Mouse (Mus musculus) small intestine, adult 2 months (tissue): Measurements from ENCODE around the gene Gm5148. TPM values are rescaled to one million over a fixed set of nuclear protein-coding genes. Genes with fewer than 3 reads are reported as not detected.
A peak's percentile ranks its signal among the peaks of the same experiment; 100 is the strongest.

Experiments
- H3K27ac ChIP-seq: fragments of 200-500 bp; 2 replicates; pipeline ENCODE4 v1.5.1; 2012; ENCODE audit warnings: low read depth, low read length, control low read depth, inconsistent platforms; ENCODE audit not compliant: insufficient read depth
- H3K27me3 ChIP-seq: fragments of 200-500 bp; 2 replicates; pipeline ENCODE4 v1.6.1; 2012; ENCODE audit warnings: mild to moderate bottlenecking, moderate library complexity, low read length, inconsistent platforms; ENCODE audit not compliant: control insufficient read depth, insufficient read depth
- H3K36me3 ChIP-seq: fragments of 200-500 bp; 2 replicates; pipeline ENCODE4 v1.6.1; 2012; ENCODE audit warnings: mild to moderate bottlenecking, low read length, control low read depth, inconsistent platforms; ENCODE audit not compliant: control insufficient read depth, insufficient read depth
- H3K4me1 ChIP-seq: fragments of 200-500 bp; 2 replicates; pipeline ENCODE4 v1.6.1; 2012; ENCODE audit warnings: low read length, inconsistent platforms, mixed read lengths; ENCODE audit not compliant: control insufficient read depth, insufficient read depth, insufficient read length
- H3K4me3 ChIP-seq: fragments of 200-500 bp; 2 replicates; pipeline ENCODE4 v1.5.1; 2012; ENCODE audit warnings: low read depth, mild to moderate bottlenecking, control low read depth, inconsistent platforms, low read length, moderate library complexity
- CTCF ChIP-seq: fragments of 200-500 bp; IDR thresholded peaks from 2 replicates; pipeline ENCODE4 v1.5.1; 2012; ENCODE audit warnings: low read depth, mild to moderate bottlenecking, control low read depth, inconsistent platforms, low read length, moderate library complexity, mixed read lengths; ENCODE audit not compliant: insufficient replicate concordance, insufficient read length; ENCODE audit errors: extremely low read depth
- POLR2A ChIP-seq: fragments of 200-500 bp; IDR thresholded peaks from 2 replicates; pipeline ENCODE4 v1.6.1; 2012; ENCODE audit warnings: low read depth, mild to moderate bottlenecking, control low read depth, inconsistent platforms, low read length, moderate library complexity
- WGBS: fragments of 180-500 bp; shearing (Covaris S2); methylation state at CpG from one replicate; pipeline ENCODE4 v1.1.7; 2018; 5-methylcytosine and 5-hydroxymethylcytosine counted together
- polyA plus RNA-seq: library from polyadenylated mRNA; depleted of rRNA; stranded (reverse); fragments of >200 nt; gene quantifications from 2 replicates; pipeline ENCODE4 v1.2.3, GENCODE M21; 2012

Gene Gm5148
- polyA plus RNA-seq, 1 experiment = 1.7 TPM

DNA sequence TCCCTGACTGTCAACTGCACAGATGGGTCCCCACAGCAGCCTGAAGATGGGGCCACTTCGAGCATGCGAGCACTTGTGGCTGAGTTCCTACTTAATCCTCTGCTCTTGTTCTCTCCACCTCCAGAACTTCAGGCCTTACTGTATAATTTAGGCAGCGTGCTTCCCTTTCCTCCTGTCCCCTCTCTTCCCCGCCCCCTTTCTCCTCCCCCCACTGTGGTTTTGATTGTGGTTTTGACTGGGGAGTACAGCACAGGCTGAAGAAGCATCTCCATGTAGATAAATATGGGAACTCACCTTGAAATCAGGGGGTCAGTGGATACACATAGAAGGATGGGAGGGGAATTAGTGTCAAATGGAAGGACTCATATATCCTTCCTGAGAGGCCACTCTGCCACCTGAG is 31.3 kb downstream of the Gm5148 start:
- Histone ChIP-seq H3K4me3 (no peak overlapping the region), H3K27me3 (no peaks in the 10 kb centered on the region), H3K27ac (no peak overlapping the region), H3K36me3 (no peaks in the 10 kb centered on the region), H3K4me1 (no peaks in the 10 kb centered on the region)
- WGBS = 76% methylated on average over 4 of the region's 4 CpGs
- TF ChIP-seq CTCF = no peak
- TF ChIP-seq POLR2A = no peak

DNA sequence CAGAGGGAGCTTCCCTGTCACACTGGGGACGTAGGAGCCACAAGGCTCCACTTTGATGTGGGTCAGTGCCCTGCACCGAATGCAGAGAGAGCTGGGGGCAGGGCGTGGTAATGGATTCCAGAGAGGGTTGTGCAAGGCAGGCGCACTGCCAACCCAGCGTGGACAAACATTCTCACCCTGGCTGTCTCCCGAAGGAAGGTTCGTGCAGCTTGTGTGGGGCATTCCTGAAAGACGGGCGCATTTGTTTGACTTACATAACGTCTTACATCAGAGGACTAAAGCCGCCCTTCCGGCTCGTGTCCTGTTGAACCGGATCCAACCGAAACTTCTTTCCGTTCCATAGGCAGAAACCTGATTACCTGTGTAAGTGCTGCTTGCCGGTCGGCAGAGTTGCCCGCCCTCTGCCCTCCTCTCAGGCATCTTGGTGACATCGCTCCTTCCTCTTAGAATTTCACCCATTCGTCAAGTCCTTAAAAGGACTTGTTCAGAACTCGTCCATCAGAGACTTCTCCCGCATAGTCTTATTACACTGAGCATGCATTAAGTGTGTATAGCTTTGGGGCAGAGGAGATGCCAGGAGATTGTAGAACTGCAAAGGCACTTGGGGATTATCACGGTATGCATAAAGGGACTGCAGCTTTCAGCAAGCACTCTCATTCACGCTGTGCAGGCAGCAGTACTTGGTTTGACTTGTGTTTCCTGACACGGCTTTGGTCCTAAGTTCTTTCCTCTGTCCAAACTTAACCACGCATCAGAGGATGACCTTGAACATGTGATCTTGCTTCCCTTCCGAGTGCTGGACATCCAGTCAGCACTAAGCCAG is 36.9 kb downstream of the Gm5148 start:
- WGBS = 13% methylated on average over 28 of the region's 28 CpGs
- Histone ChIP-seq H3K27ac (peak overlapping the region; percentile 18; the same call in 1 of the 2 replicates), H3K36me3 (no peaks in the 10 kb centered on the region), H3K4me1 (peaks cover 16% of the 10 kb centered on the region), H3K4me3 (peak overlapping the region; percentile 59), H3K27me3 (no peaks in the 10 kb centered on the region)
- TF ChIP-seq CTCF (no peak), POLR2A (no peak; the same call in 1 of the 2 replicates)

DNA sequence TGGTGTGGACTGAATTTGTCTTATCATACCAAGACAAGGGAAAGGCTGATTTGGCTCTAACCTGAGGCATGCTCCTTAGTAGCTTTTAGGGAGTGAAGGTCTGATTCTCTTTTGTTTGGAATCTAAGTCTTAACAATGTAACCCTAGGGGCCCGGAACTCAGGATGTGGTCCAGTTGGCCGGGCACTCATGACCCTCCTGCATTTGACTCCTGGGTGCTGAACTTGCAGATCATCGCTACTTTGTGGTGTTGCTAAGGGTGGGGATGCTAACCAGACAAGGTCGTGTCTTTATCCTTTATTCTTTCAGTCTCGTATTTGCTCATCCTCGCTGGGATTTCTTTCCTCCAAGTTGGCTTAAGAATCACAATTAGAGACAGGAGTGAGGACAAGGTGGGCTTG is 37.5 kb downstream of the Gm5148 start:
- TF ChIP-seq CTCF = no peak
- no peak for TF ChIP-seq POLR2A
- 13% methylated on average over 6 of the region's 6 CpGs for WGBS
- no peak overlapping the region for H3K27ac ChIP-seq
- H3K4me3 ChIP-seq = peak overlapping the region; percentile 59
- H3K4me1 ChIP-seq = peaks cover 16% of the 10 kb centered on the region
- H3K36me3 ChIP-seq = no peaks in the 10 kb centered on the region
- no peaks in the 10 kb centered on the region for H3K27me3 ChIP-seq

DNA sequence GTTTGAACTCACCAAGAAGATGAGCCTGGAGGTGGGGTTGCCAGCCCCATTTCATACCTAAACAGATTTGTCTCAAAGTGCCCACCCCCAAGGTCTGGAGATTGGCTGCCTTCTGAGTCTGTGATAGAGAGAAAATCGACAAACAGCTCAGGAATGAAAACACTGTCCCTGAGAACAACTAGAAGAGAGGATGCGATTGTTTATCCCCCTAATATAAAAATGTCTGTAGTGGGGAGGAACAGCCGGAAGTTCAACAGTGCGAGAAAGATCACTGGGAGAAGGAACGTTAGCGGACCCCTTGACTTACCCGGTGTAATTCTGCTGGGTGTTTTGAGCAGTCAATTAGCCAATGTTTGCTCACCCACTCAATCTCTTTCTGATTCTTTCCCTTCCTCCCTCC is 38.1 kb downstream of the Gm5148 start:
- no peak for TF ChIP-seq CTCF
- no peak for TF ChIP-seq POLR2A
- WGBS = 34% methylated on average over 7 of the region's 7 CpGs
- Histone ChIP-seq H3K4me3 (no peak overlapping the region), H3K27me3 (no peaks in the 10 kb centered on the region), H3K4me1 (peaks cover 16% of the 10 kb centered on the region), H3K36me3 (no peaks in the 10 kb centered on the region), H3K27ac (no peak overlapping the region)

DNA sequence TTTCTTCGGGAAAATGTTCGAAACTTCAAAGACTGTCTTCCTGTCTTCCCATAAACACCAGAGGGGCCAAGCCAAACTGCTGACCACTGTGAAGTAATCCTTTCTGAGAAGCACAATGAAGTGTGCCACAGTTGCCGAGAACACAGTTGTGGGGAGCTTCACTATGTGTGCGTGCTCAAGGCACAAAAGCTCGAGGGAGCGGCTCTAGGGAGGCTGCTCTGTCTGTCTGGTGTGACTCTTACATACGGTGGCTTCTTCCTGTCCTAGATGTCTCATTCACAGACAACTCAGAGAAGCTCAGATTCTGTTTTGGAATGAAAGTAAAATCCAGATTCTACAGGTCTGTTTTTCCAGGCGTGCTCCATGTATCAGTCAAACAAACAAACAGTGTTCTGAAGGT is 48.0 kb downstream of the Gm5148 start:
- TF ChIP-seq CTCF = no peak
- no peak for TF ChIP-seq POLR2A
- Histone ChIP-seq H3K36me3 (no peaks in the 10 kb centered on the region), H3K27me3 (no peaks in the 10 kb centered on the region), H3K4me3 (no peak overlapping the region), H3K4me1 (peaks cover 27% of the 10 kb centered on the region; the same call in 1 of the 2 replicates), H3K27ac (no peak overlapping the region)
- WGBS = 84% methylated on average over 8 of the region's 8 CpGs

DNA sequence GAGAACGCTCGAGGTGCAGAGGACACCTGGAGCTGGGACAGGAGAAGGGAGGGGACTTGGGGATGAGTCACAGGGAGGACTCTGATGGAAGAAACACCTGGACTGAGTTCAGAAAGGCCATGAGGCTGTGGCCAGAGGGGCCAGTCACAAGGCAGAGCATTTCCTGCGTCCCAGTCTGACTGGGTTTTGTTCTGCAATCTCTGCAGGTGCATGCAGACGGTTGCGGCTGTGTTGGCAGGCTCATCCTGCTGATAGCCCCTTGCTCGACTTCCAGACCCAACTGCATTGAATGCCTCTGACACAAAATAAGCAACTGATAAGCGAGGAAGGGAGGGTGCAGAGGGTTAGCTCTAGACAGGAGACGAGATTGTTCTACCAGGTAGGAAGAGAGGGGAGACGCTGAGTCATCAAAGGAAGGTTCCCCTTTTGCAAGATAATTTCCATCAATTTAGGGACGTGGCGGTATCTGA is 49.2 kb downstream of the Gm5148 start:
- Histone ChIP-seq H3K36me3 (no peaks in the 10 kb centered on the region), H3K4me1 (peaks cover 27% of the 10 kb centered on the region; the same call in 1 of the 2 replicates), H3K27me3 (no peaks in the 10 kb centered on the region), H3K4me3 (no peak overlapping the region), H3K27ac (no peak overlapping the region)
- TF ChIP-seq CTCF (no peak), POLR2A (no peak)
- 37% methylated on average over 11 of the region's 11 CpGs for WGBS

DNA sequence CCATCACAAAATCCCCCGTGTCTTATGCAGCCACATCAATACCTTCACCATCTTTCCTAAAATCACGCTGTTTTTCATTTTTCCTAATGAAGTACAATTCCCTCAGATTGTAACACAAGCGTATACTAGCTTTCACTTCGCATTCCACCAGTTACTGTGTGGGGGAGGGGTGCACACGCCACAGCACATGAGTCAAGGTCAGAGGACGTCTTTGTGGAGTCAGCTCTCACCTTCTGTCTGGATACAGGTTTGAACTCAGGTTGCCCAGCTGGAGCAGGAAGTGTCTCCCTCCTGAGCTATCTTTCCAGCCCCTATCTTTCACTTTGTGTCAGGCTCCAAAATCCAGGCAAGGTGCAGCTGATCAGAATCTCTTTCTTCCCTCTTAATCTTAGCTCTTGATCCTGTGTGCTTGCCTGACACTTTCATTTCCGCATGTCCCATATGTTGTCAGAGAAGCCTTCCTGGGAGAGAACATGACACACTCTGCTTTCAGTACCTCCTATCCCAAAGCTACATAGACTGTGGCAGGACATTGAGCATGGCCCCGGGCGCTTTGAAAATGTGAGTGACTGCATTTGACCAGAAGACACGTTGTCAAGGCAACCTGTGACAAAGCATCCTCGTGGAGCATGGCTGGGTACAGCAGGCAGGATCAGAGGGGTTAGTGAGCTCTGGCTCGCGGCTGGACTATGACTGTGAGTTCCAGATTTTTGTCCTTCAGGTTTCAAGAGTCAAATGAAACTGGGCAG is 50.6 kb downstream of the Gm5148 start:
- no peak overlapping the region for H3K4me3 ChIP-seq
- TF ChIP-seq CTCF (no peak), POLR2A (no peak)
- H3K36me3 ChIP-seq = no peaks in the 10 kb centered on the region
- H3K27me3 ChIP-seq = no peaks in the 10 kb centered on the region
- 50% methylated on average over 13 of the region's 13 CpGs for WGBS
- H3K4me1 ChIP-seq = peaks cover 27% of the 10 kb centered on the region; the same call in 1 of the 2 replicates
- peak overlapping the region; percentile 17; the same call in 1 of the 2 replicates for H3K27ac ChIP-seq
